Mouse (Mus musculus): Measurements from ENCODE around the gene Crtc3. TPM values are rescaled to one million over a fixed set of nuclear protein-coding genes. Genes with fewer than 3 reads are reported as not detected.

Gene Crtc3
- total and polyA plus RNA-seq, 2 experiments from 2014 or later: 14.2 to 14.8 TPM

DNA sequence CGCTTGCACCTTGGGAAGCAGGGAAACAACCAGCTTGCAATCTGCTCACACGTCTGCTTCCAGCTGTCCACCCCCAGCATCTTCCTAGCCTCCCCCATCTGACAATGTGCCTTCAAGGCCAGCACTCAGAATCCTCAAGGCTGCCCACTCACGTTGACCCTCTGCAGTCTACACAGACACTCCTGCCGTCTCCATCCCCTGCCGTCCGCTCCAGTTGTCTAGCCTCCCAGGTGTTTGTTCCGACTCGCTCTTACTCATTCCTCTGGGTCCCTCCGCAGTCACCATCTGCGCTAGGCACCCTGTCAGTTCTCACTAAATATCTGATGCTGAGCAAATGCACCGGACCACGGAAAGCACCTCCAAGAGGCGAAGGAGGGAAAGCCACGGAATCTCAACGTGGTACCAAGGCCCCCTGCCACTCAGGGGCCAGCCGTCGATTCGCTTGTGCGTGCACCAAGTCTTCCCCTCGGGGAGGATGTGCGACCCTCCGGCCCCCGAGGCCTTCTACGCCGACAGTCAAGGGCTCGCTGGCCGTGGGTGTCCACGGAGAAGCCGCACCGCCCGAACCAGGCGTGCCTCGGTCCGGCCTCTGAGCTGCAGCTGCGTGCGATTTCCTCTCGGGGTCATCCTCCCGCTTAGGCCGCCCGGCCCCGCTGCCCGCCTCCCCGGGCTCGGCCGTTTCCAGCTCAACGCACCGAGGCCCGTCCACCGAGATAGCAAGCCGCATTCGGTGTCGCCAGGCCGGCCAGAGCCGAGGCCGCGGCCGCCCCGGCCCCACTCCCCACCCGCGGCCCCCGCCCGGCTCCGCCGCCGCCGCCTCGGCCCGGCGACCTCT, 739 bp downstream of the Crtc3 start:
- DNase-seq: peak; percentile 83
- peak; percentile 34 for ATAC-seq
- Histone ChIP-seq H3K27ac (ENCODE audit: low read depth, low read length) (peak overlapping the region; percentile 97), H3K9me3 (ENCODE audit: low read length) (no peaks in the 10 kb centered on the region), H3K4me3 (ENCODE audit: low read depth, low read length) (peak overlapping the region; percentile 80), H3K4me1 (ENCODE audit: insufficient read depth) (peaks cover 12% of the 10 kb centered on the region), H3K27me3 (ENCODE audit: insufficient read depth, low read length) (no peaks in the 10 kb centered on the region), H3K36me3 (ENCODE audit: insufficient read depth) (no peaks in the 10 kb centered on the region), H3K9ac (peak overlapping the region; percentile 93), H3K4me2 (ENCODE audit: low read depth) (peak overlapping the region; percentile 69)
- WGBS: 1% methylated on average over 63 of the region's 69 CpGs
- TF ChIP-seq CTCF (IDR thresholded peaks at IDR 0.05; ENCODE audit: low read depth): peak; percentile 52

DNA sequence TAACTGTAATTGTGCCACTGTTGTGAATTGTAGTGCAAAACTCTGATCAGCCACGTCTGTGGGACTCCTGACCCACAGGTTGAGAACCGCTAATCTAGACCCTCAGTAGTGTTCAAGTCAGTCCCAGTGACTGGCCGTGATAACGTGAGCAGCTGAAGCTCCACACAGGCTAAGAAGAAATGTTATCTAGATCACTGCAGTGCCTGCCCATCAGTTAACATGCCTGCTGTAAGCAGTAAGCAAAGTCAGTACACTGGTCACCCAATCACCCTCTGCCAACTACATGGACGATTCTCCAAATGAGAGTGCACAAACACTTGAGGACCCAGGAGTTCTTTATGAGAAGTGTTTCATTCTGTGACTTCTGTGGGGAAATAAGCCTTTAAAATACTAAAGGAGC, 3.0 kb downstream of the Crtc3 start:
- Histone ChIP-seq H3K27me3 (ENCODE audit: insufficient read depth, low read length) (no peaks in the 10 kb centered on the region), H3K4me2 (ENCODE audit: low read depth) (no peak overlapping the region), H3K36me3 (ENCODE audit: insufficient read depth) (no peaks in the 10 kb centered on the region), H3K9me3 (ENCODE audit: low read length) (no peaks in the 10 kb centered on the region), H3K4me1 (ENCODE audit: insufficient read depth) (peaks cover 12% of the 10 kb centered on the region), H3K27ac (ENCODE audit: low read depth, low read length) (no peak overlapping the region), H3K4me3 (ENCODE audit: low read depth, low read length) (no peak overlapping the region), H3K9ac (no peak overlapping the region)
- DNase-seq: no peak
- 83% methylated on average over 5 of the region's 5 CpGs for WGBS
- ATAC-seq: no peak
- no peak for TF ChIP-seq CTCF (IDR thresholded peaks at IDR 0.05; ENCODE audit: low read depth)

DNA sequence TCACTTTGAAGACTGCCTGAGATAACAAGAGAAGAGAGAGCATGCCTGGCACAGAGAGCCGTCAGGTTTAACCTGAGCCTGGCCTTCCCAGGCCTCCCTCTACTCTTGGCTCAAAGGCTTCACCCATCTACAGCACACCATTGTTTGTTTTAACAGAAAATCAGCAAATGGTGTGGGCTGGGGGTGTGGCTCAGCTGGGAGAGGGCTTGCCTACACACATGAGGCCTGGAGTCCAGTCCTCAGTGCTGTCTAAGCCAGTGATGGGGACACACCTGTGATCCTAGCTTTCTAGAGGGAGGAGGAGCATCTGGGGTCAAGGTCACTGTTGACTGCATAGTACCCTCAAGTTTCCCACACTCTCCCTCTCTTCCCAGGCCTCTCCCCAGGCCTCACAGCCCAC, 6.0 kb downstream of the Crtc3 start:
- TF ChIP-seq CTCF (IDR thresholded peaks at IDR 0.05; ENCODE audit: low read depth): no peak
- Histone ChIP-seq H3K9ac (no peak overlapping the region), H3K27me3 (ENCODE audit: insufficient read depth, low read length) (no peaks in the 10 kb centered on the region), H3K36me3 (ENCODE audit: insufficient read depth) (no peaks in the 10 kb centered on the region), H3K27ac (ENCODE audit: low read depth, low read length) (no peak overlapping the region), H3K9me3 (ENCODE audit: low read length) (no peaks in the 10 kb centered on the region), H3K4me1 (ENCODE audit: insufficient read depth) (peaks cover 15% of the 10 kb centered on the region; the same call in 1 of the 2 replicates), H3K4me3 (ENCODE audit: low read depth, low read length) (no peak overlapping the region), H3K4me2 (ENCODE audit: low read depth) (no peak overlapping the region)
- DNase-seq: no peak
- WGBS: 40% methylated on average over 1 of the region's 1 CpGs
- no peak for ATAC-seq

DNA sequence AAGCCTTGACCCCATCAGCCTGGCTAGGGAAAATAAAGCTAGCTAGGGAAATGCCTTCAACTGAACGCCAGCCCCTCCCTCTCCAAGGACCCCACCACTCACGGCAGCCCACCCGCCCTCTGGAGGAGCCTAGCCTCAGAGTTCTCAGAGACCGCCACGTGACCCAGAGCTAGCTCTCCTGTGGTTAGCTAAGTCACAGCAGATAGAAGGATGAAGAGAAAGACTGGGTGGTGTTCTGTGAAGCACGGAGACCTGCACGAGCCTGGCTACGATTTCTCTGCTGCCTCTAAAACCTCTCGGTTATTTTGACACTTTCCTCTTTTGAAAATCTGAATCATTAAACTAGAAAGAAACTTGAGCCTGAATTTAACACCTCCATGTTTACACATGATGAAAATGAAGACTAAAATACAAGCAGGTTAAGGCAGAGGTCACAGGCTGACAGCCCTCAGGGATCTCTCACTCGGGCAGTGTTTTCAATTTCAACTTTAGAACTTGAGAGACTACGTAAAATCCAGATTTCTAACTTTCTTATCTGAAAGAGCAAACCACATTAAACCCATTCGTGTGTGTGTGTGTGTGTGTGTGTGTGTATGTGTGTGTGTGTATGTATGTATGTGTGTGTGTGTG, 8.3 kb downstream of the Crtc3 start:
- no peaks in the 10 kb centered on the region for H3K9me3 ChIP-seq (ENCODE audit: low read length)
- TF ChIP-seq CTCF (IDR thresholded peaks at IDR 0.05; ENCODE audit: low read depth): no peak
- H3K27me3 ChIP-seq (ENCODE audit: insufficient read depth, low read length): no peaks in the 10 kb centered on the region
- H3K9ac ChIP-seq: no peak overlapping the region
- 30% methylated on average over 12 of the region's 12 CpGs for WGBS
- H3K27ac ChIP-seq (ENCODE audit: low read depth, low read length): no peak overlapping the region
- 0 out of 2 replicates have a peak, but pooled peaks cover 3% of the 10 kb centered on the region for H3K4me1 ChIP-seq (ENCODE audit: insufficient read depth)
- DNase-seq (no peak), ATAC-seq (0 out of 2 replicates have a peak, but pooled peaks have one; percentile 25)
- no peak overlapping the region for H3K4me3 ChIP-seq (ENCODE audit: low read depth, low read length)
- H3K36me3 ChIP-seq (ENCODE audit: insufficient read depth): peaks cover 3% of the 10 kb centered on the region; the same call in 1 of the 2 replicates
- H3K4me2 ChIP-seq (ENCODE audit: low read depth): no peak overlapping the region

DNA sequence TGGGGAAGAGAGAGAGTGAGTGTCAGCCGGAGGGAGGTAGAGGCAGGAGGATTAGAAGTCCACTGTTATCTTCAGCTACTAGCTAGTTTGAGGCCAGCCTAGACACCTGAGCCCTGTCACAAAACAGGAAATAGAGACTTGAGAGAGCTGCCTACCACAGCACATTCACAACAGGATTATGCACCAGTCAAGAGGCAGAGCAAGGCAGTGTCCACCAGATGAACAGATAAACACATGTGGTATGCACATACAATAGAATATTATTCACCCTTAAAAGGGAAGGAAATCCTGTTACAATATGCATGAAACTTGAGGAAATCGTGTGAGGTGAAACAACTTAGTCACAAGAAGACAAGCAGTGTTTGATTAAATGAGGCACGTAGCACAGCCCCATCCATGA, 16.4 kb downstream of the Crtc3 start:
- ATAC-seq: no peak
- Histone ChIP-seq H3K9me3 (ENCODE audit: low read length) (no peaks in the 10 kb centered on the region), H3K27ac (ENCODE audit: low read depth, low read length) (no peak overlapping the region), H3K27me3 (ENCODE audit: insufficient read depth, low read length) (no peaks in the 10 kb centered on the region), H3K4me1 (ENCODE audit: insufficient read depth) (no peaks in the 10 kb centered on the region), H3K36me3 (ENCODE audit: insufficient read depth) (peaks cover 3% of the 10 kb centered on the region; the same call in 1 of the 2 replicates), H3K4me3 (ENCODE audit: low read depth, low read length) (no peak overlapping the region), H3K4me2 (ENCODE audit: low read depth) (no peak overlapping the region), H3K9ac (no peak overlapping the region)
- no peak for TF ChIP-seq CTCF (IDR thresholded peaks at IDR 0.05; ENCODE audit: low read depth)
- WGBS: 69% methylated on average over 3 of the region's 3 CpGs
- DNase-seq: no peak

DNA sequence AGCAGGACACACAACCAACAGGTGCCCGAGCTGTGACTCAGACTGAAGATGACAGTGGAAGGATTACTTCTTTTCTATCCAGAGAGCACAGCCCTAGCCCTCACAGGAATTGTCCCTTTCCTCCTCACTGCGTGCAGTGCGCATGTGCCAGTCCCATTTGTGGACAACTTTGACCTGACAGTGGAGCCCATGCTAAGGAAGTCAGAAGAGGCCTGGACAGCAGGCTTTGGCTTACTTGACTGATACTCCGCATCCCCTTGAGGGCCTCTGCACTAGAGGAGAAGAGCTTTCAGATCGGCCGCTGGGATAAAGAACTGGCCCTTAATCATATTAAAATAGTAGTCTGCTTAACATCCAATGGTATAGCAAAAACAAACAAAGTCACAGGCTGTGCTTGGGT, 17.8 kb downstream of the Crtc3 start:
- Histone ChIP-seq H3K4me1 (ENCODE audit: insufficient read depth) (no peaks in the 10 kb centered on the region), H3K9ac (no peak overlapping the region), H3K4me3 (ENCODE audit: low read depth, low read length) (no peak overlapping the region), H3K27ac (ENCODE audit: low read depth, low read length) (no peak overlapping the region), H3K36me3 (ENCODE audit: insufficient read depth) (no peaks in the 10 kb centered on the region), H3K27me3 (ENCODE audit: insufficient read depth, low read length) (no peaks in the 10 kb centered on the region), H3K4me2 (ENCODE audit: low read depth) (no peak overlapping the region), H3K9me3 (ENCODE audit: low read length) (no peaks in the 10 kb centered on the region)
- DNase-seq (no peak), ATAC-seq (no peak)
- no peak for TF ChIP-seq CTCF (IDR thresholded peaks at IDR 0.05; ENCODE audit: low read depth)
- WGBS: 90% methylated on average over 6 of the region's 6 CpGs

DNA sequence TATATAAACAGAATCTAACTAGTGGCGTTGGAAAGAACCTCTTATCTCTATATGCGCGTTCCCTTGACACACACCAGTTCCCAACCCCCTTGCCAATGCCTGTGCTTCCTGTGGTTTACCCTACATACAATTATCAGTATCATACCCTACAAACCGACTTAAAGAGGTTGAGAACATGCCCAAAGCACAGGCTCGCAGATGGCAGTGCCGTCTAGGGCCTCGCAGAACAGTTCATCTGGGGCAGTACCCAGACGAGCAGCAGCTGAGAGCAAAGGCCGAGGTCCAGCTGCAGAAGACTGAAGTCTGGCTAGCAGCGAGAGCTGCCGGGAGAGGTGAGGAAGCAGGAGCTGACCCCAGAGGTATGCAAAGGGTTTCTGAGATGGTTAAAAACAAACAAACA, 21.5 kb downstream of the Crtc3 start:
- Histone ChIP-seq H3K9me3 (ENCODE audit: low read length) (no peaks in the 10 kb centered on the region), H3K9ac (no peak overlapping the region), H3K27ac (ENCODE audit: low read depth, low read length) (no peak overlapping the region), H3K4me3 (ENCODE audit: low read depth, low read length) (no peak overlapping the region), H3K4me1 (ENCODE audit: insufficient read depth) (no peaks in the 10 kb centered on the region), H3K36me3 (ENCODE audit: insufficient read depth) (0 out of 2 replicates have a peak, but pooled peaks cover 4% of the 10 kb centered on the region), H3K4me2 (ENCODE audit: low read depth) (no peak overlapping the region), H3K27me3 (ENCODE audit: insufficient read depth, low read length) (no peaks in the 10 kb centered on the region)
- TF ChIP-seq CTCF (IDR thresholded peaks at IDR 0.05; ENCODE audit: low read depth): no peak
- 71% methylated on average over 11 of the region's 11 CpGs for WGBS
- ATAC-seq (no peak), DNase-seq (no peak)

Data from forebrain, postnatal 0 days (tissue).